Comparison of ENCODE assay signal across 24 mouse cellular contexts in genomic region chr12:83110711-83111110, GRCm38 (mm10).
DNase-seq lines count a peak whose midpoint lies in the region; ATAC-seq lines count a peak whose summit lies in the region.
"Had no signal": no experiment of that assay in that cellular context is flagged by ENCODE, and none has a peak within 500 bp of the region (broad histone marks: within the 10 kb centered on the region; RNA-seq: fewer than 3 reads in every experiment).

No protein-coding gene starts in this region.

- H3K9ac ChIP-seq in midbrain, embryonic 11.5 days (ENCODE audit: low read length) = no peak overlapping the region
- no peak overlapping the region for H3K9ac ChIP-seq in midbrain, embryonic 14.5 days (replicated peaks; ENCODE audit: low read length)
- H3K9ac ChIP-seq in midbrain, embryonic 15.5 days = no peak overlapping the region
- H3K9ac ChIP-seq: embryonic facial prominence, embryonic 12.5 days; forebrain, postnatal 0 days; liver, embryonic 13.5 days; neural tube, embryonic 15.5 days; stomach, embryonic 15.5 days had no signal

- H3K27ac ChIP-seq in heart, embryonic 10.5 days = 0 out of 2 replicates have a peak overlapping the region, but pooled peaks have one; percentile 6
- no peak overlapping the region for H3K27ac ChIP-seq in midbrain, embryonic 11.5 days (ENCODE audit: low read depth, low read length)
- H3K27ac ChIP-seq in midbrain, embryonic 14.5 days (replicated peaks; ENCODE audit: low read depth, low read length) = no peak overlapping the region
- H3K27ac ChIP-seq in midbrain, embryonic 15.5 days = 0 out of 2 replicates have a peak overlapping the region, but pooled peaks have one; percentile 22
- H3K27ac ChIP-seq: embryonic facial prominence, embryonic 12.5 days; kidney, postnatal 0 days; left cerebral cortex, adult 2 months; liver, embryonic 13.5 days; neural tube, embryonic 15.5 days; stomach, embryonic 15.5 days had no signal

- H3K27me3 ChIP-seq in heart, embryonic 10.5 days (ENCODE audit: insufficient read depth, poor library complexity, severe bottlenecking) = no peaks in the 10 kb centered on the region
- H3K27me3 ChIP-seq in midbrain, embryonic 11.5 days (ENCODE audit: control insufficient read depth, insufficient read depth, low read length) = no peaks in the 10 kb centered on the region
- no peaks in the 10 kb centered on the region for H3K27me3 ChIP-seq in midbrain, embryonic 14.5 days (ENCODE audit: control insufficient read depth, insufficient read depth, low read length)
- H3K27me3 ChIP-seq in midbrain, embryonic 15.5 days (replicated peaks) = no peaks in the 10 kb centered on the region
- H3K27me3 ChIP-seq: embryonic facial prominence, embryonic 12.5 days; liver, embryonic 13.5 days; neural tube, embryonic 15.5 days; stomach, embryonic 15.5 days had no signal

- H3K9me3 ChIP-seq in heart, embryonic 10.5 days = no peaks in the 10 kb centered on the region
- H3K9me3 ChIP-seq in midbrain, embryonic 11.5 days (ENCODE audit: control insufficient read depth, low read length) = no peaks in the 10 kb centered on the region
- H3K9me3 ChIP-seq in midbrain, embryonic 14.5 days (ENCODE audit: control insufficient read depth, low read length) = no peaks in the 10 kb centered on the region
- no peaks in the 10 kb centered on the region for H3K9me3 ChIP-seq in midbrain, embryonic 15.5 days
- H3K9me3 ChIP-seq: embryonic facial prominence, embryonic 12.5 days; liver, embryonic 13.5 days; neural tube, embryonic 15.5 days; stomach, embryonic 15.5 days had no signal

- no peak overlapping the region for H3K4me3 ChIP-seq in heart, embryonic 10.5 days
- no peak overlapping the region for H3K4me3 ChIP-seq in midbrain, embryonic 11.5 days (ENCODE audit: low read depth, low read length)
- no peak overlapping the region for H3K4me3 ChIP-seq in midbrain, embryonic 14.5 days (replicated peaks; ENCODE audit: low read depth, low read length)
- H3K4me3 ChIP-seq in midbrain, embryonic 15.5 days = no peak overlapping the region
- H3K4me3 ChIP-seq: embryonic facial prominence, embryonic 12.5 days; left cerebral cortex, adult 2 months; liver, embryonic 13.5 days; neural tube, embryonic 15.5 days; stomach, embryonic 15.5 days had no signal

- DNase-seq in heart, embryonic 10.5 days (ENCODE audit: low spot score) = no peak
- no peak for DNase-seq in heart, adult 18-20 months
- peak; percentile 30 for DNase-seq in kidney, adult 11 months
- no peak for DNase-seq in kidney, postnatal 10 days
- DNase-seq in midbrain, embryonic 11.5 days (ENCODE audit: low spot score, missing footprints) = peak; percentile 71
- DNase-seq in midbrain, embryonic 14.5 days = no peak
- DNase-seq in right cerebral cortex, postnatal 25 days = no peak
- DNase-seq: adrenal gland, postnatal 25 days; gastrocnemius, postnatal 36 days; layer of hippocampus, adult 9-11 months; liver, embryonic 13.5 days; lung, adult 2 months; lung, postnatal 14 days; right cerebral cortex, adult 18-20 months; thymus, adult 18-20 months; thymus, postnatal 36 days had no signal

- no peak overlapping the region for H3K4me2 ChIP-seq in midbrain, embryonic 11.5 days
- no peak overlapping the region for H3K4me2 ChIP-seq in midbrain, embryonic 14.5 days (ENCODE audit: low read length)
- no peak overlapping the region for H3K4me2 ChIP-seq in midbrain, embryonic 15.5 days
- H3K4me2 ChIP-seq: embryonic facial prominence, embryonic 12.5 days; heart, embryonic 11.5 days; liver, embryonic 13.5 days; neural tube, embryonic 15.5 days; stomach, embryonic 15.5 days had no signal

- no peaks in the 10 kb centered on the region for H3K36me3 ChIP-seq in heart, embryonic 10.5 days
- no peaks in the 10 kb centered on the region for H3K36me3 ChIP-seq in midbrain, embryonic 11.5 days (ENCODE audit: control insufficient read depth, insufficient read depth, low read length)
- no peaks in the 10 kb centered on the region for H3K36me3 ChIP-seq in midbrain, embryonic 14.5 days (ENCODE audit: control insufficient read depth, insufficient read depth, low read length)
- H3K36me3 ChIP-seq in midbrain, embryonic 15.5 days (replicated peaks) = no peaks in the 10 kb centered on the region
- H3K36me3 ChIP-seq: embryonic facial prominence, embryonic 12.5 days; liver, embryonic 13.5 days; neural tube, embryonic 15.5 days; stomach, embryonic 15.5 days had no signal

- H3K4me1 ChIP-seq in heart, embryonic 10.5 days = peaks cover 49% of the 10 kb centered on the region
- H3K4me1 ChIP-seq in midbrain, embryonic 11.5 days (ENCODE audit: control insufficient read depth, insufficient read depth, low read length) = peaks cover 6% of the 10 kb centered on the region
- peaks cover 24% of the 10 kb centered on the region for H3K4me1 ChIP-seq in midbrain, embryonic 14.5 days (ENCODE audit: control insufficient read depth, insufficient read depth, low read length)
- H3K4me1 ChIP-seq in midbrain, embryonic 15.5 days = peaks cover 27% of the 10 kb centered on the region
- H3K4me1 ChIP-seq: embryonic facial prominence, embryonic 12.5 days; stomach, embryonic 15.5 days had no signal

- WGBS in heart, embryonic 10.5 days = 50% methylated on average over 3 of the region's 3 CpGs
- 35% methylated on average over 3 of the region's 3 CpGs for WGBS in midbrain, embryonic 11.5 days
- WGBS in midbrain, embryonic 14.5 days = 39% methylated on average over 3 of the region's 3 CpGs
- 31% methylated on average over 3 of the region's 3 CpGs for WGBS in midbrain, embryonic 15.5 days

- ATAC-seq in midbrain, embryonic 11.5 days (ENCODE audit: low FRiP score) = no peak
- ATAC-seq in midbrain, embryonic 14.5 days (ENCODE audit: low FRiP score, low TSS enrichment) = no peak
- no peak for ATAC-seq in midbrain, embryonic 15.5 days (replicated peaks)

Comparison
In these comparisons a context has a peak if more than half of its experiments do, and no peak if none do; other contexts are left out.
1. DNase-seq: peak in kidney, adult 11 months (single experiment) and midbrain, embryonic 11.5 days (single experiment); none in heart, embryonic 10.5 days (single experiment), heart, adult 18-20 months (0 of 2), kidney, postnatal 10 days (single experiment), midbrain, embryonic 14.5 days (single experiment) and right cerebral cortex, postnatal 25 days (single experiment).
2. H3K27ac ChIP-seq: peak in heart, embryonic 10.5 days (single experiment) and midbrain, embryonic 15.5 days (single experiment); none in midbrain, embryonic 11.5 days (single experiment) and midbrain, embryonic 14.5 days (single experiment).